Mouse (Mus musculus) left cerebral cortex, postnatal 25 days (tissue): ENCODE measurements around the gene Ei24. TPM values are rescaled to one million over a fixed set of nuclear protein-coding genes. Genes with fewer than 3 reads are reported as not detected.
A peak's percentile ranks its signal among the peaks of the same experiment; 100 is the strongest.

ENCODE experiments used
- DNase-seq, 2 experiments: peaks; one replicate each; pipeline ENCODE4 v3.0.0; 2022; ENCODE audit warnings: low spot score in 2 of 2, mixed read lengths in 1 of 2
- intact Hi-C: fragments of 180-260 bp; cut with DNase I; formaldehyde crosslinking; loops from one replicate; pipeline ENCODE4 v1.15.1; 2025
- total RNA-seq, 2 experiments: library from RNA; stranded (reverse); gene quantifications; 2 replicates each; pipeline ENCODE4 v1.2.3; 2021

The Ei24 gene
- 100 to 1,000 TPM; 108 to 118 TPM for total RNA-seq

DNA sequence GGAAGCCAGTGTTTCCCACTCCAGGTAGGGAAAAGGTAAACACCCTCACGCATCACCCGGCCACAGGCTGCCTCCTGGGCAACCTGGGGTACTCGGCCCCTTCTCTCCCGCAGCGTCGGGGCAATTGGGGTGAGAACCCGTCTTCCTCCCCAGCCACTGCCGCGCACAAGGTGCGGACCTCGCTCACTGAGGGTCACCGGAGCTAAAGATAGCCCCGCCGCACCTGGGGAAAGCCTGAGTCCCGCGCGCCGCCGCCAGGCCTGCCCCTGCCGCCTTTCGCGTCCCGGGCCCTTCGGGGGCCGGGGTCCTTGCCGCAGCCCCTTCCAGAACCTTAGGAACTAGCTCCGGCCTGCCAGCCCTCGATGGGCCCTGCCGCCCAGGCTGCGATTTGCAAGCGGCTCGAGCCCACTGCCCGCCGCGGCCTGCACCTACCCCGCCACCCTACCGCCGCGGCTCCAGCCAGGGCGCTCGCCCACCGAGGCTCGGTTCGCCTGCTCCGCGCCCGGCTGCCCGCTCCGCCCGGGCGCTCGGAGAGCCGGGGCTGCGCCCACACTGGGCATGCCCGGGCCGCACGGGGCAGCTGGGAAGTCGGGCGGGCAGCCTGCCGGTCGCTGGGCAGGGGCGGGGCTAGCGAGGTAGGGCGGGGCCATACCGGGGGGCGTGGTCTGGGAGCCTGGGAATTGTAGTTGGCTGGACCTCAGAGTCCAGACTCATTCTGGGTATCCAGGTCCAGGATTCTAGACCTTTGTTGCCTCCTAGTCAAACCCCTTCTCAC is at the start of gene Ei24:
Gene Ei24, minus strand, starts transcription at position 613 of the 775 bp plus-strand sequence.
- DNase-seq = peak; percentile 88 to 90
- intact Hi-C loops = loop anchor here (2.0 to 5.0 kb wide), 2 partner anchors 36 to 70 kb away; no protein-coding TSS in a partner anchor

GRCm38 (mm10) chr9:36846346-36846745 is 49.2 kb upstream of the Ei24 start:
- no peak for DNase-seq
- intact Hi-C loops = no loop called here

GRCm38 (mm10) chr9:36833914-36834313 is 36.7 kb upstream of the Ei24 start:
- no peak for DNase-seq
- intact Hi-C loops = loop anchor here (2.0 kb wide), 1 partner anchor 37 kb away; the partner anchor contains the start of gene Ei24

DNA sequence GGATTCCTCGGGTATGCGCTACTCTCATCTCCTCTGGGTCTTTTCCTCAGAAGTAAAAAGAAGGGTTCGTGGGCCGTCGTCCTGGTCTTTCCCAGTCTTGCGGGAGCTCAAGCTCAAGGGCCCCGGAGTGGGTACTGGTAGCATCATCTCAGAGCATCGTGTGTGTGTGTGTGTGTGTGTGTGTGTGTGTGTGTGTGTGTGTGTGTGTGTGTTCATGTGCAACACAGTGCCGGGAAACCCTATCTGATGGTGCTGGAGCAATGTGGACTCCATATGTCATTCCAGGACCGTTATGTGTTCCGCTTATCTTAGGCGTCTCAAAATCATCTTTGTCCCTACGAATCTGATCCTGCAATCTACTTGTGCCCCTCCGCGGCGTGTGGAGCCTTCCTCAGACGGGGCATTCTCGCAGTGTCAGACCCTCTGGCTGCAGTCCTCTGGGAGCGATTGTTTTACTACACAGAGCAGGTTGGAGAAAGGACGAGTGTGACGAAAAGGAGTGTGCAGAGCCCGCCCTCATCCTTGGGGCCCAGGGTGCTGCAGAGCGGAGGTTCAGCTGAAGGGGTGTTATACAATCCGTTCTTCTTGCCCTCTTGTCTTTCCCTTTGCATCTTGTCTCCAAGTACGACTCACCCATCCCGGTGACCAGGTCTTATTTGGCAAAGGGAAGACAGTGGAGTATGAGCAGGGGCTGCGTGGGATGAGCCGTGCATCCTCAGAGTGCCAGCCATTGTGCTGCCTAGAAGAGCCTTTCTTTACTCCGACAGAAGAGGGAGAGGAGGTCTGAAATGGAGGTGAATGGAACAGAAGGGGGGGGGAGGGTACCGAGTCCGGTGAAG is 36.1 kb upstream of the Ei24 start:
- intact Hi-C loops = loop anchor here (2.0 kb wide), 1 partner anchor 36 kb away; the partner anchor contains the start of gene Ei24

GRCm38 (mm10) chr9:36832529-36832928 is 35.3 kb upstream of the Ei24 start:
- intact Hi-C loops = loop anchor here (2.0 kb wide), 1 partner anchor 36 kb away; the partner anchor contains the start of gene Ei24
- DNase-seq = peak; percentile 90 to 95

More for the DNA sequence above, 36.1 kb upstream of the Ei24 start:
- peak; percentile 68 to 79 for DNase-seq

GRCm38 (mm10) chr9:36831401-36831800 is 34.2 kb upstream of the Ei24 start:
- intact Hi-C loops = no loop called here
- DNase-seq = no peak

DNA sequence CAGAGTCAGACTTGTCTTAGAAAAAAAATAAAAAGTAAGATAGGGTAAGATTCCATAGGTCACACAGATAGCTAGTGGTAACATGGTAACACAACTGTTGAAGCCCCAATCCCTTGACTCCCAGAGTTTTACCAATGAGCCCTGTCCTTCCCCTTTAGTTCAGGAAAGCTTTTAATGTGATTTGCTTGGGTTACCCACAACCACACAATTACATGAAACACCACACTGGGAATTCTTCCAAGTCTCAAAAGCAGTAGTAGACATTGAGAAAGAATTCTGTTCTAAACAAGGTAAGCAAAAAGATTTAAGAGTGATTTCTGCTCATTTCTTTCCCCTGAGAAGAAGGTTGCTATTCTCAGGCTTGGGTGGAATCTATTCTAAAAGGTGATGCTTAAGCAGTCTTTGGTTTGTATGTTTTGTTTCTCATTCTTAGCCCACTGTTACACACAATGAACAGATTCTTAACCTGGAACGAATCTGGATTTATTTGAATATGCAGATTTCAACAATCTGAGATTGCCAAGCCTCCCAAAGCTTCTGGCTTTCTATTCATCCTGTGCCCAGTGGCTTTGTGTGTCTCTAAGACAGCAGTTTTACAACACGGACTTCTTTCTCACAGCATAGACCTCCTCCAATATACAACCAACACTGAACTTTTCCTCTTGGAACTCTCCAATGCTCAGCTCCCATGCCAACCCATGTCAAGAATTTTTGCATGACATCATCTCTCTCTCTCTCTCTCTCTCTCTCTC is 29.6 kb upstream of the Ei24 start:
- no peak for DNase-seq
- intact Hi-C loops = no loop called here

- DNase-seq = peak in 1 of 2 experiments; percentile 49
- intact Hi-C loops = no loop called here
Measured at GRCm38 (mm10) chr9:36822024-36822423, 24.8 kb upstream of the Ei24 start.

GRCm38 (mm10) chr9:36821644-36822000 is 24.4 kb upstream of the Ei24 start, which contains the start of gene Fez1:
Fez1 (plus strand) TSS chr9:36821864.
- intact Hi-C loops = no loop called here
- peak; percentile 89 to 96 for DNase-seq

- DNase-seq = no peak
- intact Hi-C loops = no loop called here
Measured at GRCm38 (mm10) chr9:36820969-36821643, 23.9 kb upstream of the Ei24 start.

DNA sequence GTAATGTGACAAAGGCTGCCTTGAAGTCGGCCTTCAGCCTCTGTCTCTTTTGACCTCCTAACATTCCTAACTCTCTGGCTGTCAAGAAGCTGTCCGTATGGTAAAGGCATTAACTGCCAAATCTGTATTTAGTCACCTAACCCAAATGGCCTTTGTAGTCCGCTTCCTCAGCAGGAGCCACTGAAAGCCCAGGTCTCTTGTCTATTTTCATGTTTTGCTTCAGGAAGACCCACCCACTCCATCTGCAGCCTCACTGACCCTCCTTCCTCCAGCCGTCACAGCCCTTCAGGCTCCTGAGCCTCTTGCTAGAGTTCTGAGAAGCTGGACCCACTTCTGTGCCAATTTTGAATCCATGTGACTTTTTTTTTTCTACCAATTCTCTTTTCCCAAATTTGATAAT is 21.7 kb upstream of the Ei24 start:
- intact Hi-C loops = no loop called here
- no peak for DNase-seq

GRCm38 (mm10) chr9:36814486-36814885 is 17.3 kb upstream of the Ei24 start:
- no peak for DNase-seq

DNA sequence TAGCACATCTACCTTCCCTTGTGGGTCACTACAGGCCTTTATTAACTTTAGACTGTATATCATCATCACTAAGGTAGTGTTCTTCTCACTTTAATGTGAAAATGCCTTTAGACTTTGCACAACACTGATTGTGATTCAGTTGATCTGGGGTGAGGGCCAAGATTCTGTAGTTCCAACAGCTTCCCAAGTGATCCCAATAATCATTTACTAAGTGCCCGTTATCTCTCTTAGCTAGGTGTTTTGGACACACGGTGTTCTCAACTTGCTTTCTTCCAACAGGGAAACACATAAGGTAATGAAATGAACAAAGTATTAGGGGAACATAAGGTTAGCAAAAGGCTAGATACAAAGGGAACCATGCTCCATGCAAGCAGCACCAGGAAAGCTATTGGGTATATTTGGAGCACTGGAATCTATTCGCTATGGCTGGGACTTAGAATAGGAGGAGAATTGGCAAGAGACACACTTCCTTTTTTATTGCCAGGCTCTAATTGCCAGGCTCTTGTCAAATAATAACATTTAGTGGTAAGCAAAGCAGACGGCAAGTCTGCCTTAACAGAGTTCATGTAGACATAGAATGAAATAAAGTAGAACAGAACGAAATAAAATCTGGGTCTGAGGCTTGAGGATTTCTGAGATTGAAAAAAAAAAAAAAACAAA is 11.1 kb upstream of the Ei24 start:
- no peak for DNase-seq
- intact Hi-C loops = no loop called here

More at GRCm38 (mm10) chr9:36814486-36814885, 17.3 kb upstream of the Ei24 start:
- intact Hi-C loops = no loop called here

DNA sequence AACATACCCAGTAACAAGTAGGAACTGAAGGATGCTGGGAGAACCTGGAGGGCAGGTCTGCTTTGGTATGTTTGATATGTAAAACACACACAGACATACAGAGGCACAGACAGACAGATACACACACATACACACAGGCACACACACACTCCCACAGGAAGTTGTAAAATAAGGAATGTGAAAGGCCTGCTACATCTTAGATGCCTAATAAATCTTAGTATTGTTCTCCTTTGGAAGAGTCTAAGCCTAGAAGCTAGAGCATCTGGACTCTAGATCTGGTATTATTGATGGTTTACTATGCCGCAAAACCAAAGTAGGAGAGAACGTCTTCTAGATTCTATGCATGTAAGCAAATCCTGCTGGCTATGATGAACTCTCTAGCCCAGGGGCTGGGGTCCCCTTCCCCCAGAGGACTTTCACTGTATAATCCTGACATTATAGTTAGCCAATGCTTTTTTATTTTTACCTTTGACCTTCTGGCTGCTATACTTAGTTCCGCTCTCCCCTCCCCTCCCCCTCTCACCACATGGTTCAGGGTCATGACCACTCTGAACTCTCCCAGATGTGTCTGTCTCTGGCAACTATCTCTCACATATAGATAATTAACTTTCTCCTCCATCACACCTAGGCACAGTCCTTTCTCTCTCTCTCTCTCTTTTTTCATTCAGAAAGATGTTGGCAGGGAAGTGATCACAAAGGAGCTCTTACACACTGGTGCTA is 8.2 kb upstream of the Ei24 start:
- no peak for DNase-seq
- intact Hi-C loops = no loop called here

DNA sequence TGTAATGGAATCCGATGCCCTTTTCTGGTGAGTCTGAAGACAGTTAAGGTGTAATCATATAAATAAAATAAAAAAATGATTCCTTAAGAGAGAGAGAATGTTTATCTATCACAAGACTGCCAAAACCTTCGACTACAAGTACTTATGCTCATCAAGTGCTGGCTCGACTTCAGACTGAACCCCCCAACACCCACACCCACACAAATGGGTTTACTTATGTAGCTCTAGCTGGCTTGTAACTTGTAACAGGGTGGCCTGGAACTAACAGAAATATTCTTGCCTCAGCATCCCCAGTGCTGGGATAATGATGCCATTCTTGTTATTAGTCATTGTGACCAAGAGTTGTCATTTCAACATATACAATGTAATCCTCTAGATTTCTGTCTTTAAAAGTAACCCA is 6.7 kb upstream of the Ei24 start:
- DNase-seq = no peak
- intact Hi-C loops = no loop called here

DNA sequence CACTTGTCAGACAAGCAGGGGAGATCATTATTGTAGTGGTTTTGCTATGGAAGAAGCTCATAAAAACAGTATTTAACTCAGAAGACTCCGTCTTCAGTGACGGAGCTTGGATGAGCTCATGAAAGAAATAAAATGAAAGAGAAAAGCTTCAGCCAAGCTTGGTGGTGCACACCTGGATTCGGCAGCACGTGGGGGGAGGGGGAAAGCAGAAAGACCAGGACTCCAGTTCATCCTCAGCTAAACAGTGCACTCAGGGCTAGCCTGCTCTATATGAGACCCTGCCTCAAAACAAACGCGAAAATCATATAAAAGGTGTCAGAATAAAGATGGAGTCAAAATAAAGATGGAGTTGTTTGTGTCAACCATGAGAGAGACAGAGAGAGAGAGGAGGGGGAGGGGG is 6.2 kb upstream of the Ei24 start:
- DNase-seq = no peak
- intact Hi-C loops = no loop called here

- intact Hi-C loops = no loop called here
- DNase-seq = no peak
Measured at GRCm38 (mm10) chr9:36802951-36803350, 5.8 kb upstream of the Ei24 start.

GRCm38 (mm10) chr9:36801961-36802360 is 4.8 kb upstream of the Ei24 start:
- DNase-seq = no peak
- intact Hi-C loops = no loop called here
